Mouse (Mus musculus) spleen, adult 2 months (tissue): ENCODE measurements around the gene Gstm2.

Experiments used
- CTCF ChIP-seq: fragments of 200-500 bp; IDR thresholded peaks from 2 replicates; pipeline ENCODE4 v1.5.1; 2011; ENCODE audit warnings: mild to moderate bottlenecking, inconsistent platforms; ENCODE audit not compliant: insufficient read depth, insufficient read length, insufficient replicate concordance; ENCODE audit errors: extremely low read depth
- POLR2A ChIP-seq: fragments of 200-500 bp; IDR thresholded peaks from 2 replicates; pipeline ENCODE4 v1.6.1; 2011; ENCODE audit warnings: low read depth, low read length, inconsistent platforms

GRCm38 (mm10) chr3:107964026-107964425 lies 22.2 kb downstream of the Gstm2 start:
- no peak for TF ChIP-seq POLR2A
- TF ChIP-seq CTCF: no peak
